Mouse (Mus musculus): ENCODE measurements around the gene Anp32b.

DNA sequence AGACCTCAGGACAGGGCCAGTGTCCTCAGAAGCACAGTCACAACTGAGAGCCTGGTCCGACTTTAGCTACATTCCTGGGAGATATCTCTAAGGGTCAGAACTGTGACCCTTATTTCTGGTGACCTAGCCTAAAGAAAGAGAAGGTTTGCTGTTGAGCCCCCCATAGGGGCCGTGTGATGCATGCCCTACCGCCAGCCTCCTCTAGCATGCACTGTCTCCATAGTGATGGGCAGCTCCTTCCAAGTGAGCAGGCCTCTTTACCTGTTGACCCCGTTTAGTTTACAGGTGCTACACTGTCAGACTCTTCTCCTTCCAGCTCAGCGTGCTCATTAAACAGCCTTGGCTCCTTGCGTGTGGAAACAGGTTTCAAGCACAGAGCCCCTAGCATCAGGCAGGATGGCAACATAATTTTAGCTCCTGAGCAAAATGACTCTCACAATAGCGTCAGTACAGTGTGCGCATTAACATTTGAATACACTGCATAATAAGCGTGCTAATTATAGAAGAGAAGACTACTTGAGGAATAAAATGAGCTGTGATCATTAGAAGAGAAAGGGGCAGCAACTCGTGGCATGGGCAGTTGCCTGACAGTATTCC lies 21.7 kb upstream of the Anp32b start:
- no peak for TF ChIP-seq CTCF (IDR thresholded peaks at IDR 0.05; ENCODE audit: low read depth, low read length)
- no peak for TF ChIP-seq POLR2A (IDR thresholded peaks at IDR 0.05; ENCODE audit: extremely low read depth, insufficient read depth, low read length)

All from liver, adult 2 months (tissue).